Mouse (Mus musculus): ENCODE measurements around the gene Izumo2. TPM values are rescaled to one million over a fixed set of nuclear protein-coding genes. Genes with fewer than 3 reads are reported as not detected.
"Not testable (repeated sequence)": the region's sequence is repeated elsewhere in the genome, so short reads cannot be mapped to it uniquely, and the experiment has no call there.

Izumo2 gene
- polyA plus RNA-seq, 1 experiment from 2014 or later: not detected

DNA sequence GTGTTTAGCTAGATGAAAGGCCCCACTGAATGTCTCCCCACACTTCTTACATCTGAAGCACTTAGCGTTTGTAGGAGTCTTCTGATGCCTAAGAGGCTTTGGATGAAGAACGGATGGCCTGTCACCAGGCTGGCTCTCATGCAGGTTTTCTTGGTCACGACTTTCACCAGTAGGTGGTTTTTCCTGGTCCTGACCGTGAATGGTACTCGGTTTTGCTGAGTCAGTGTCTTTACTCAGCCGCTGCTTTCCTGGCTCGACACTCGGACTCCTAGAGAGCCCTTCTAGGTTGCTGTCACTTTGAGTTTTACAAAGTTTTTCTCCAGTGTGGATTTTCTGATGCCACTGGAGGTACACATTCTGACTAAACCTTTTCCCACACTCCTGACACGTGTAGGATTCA is 25.2 kb downstream of the Izumo2 start:
- ATAC-seq: no peak
- Histone ChIP-seq H3K36me3 (ENCODE audit: control insufficient read depth, insufficient read depth, low read length) (0 out of 2 replicates have a peak, but pooled peaks cover 4% of the 10 kb centered on the region), H3K4me1 (ENCODE audit: control insufficient read depth, insufficient read depth, low read length) (no peaks in the 10 kb centered on the region), H3K9ac (ENCODE audit: low read length) (no peak overlapping the region), H3K4me2 (ENCODE audit: low read length) (no peak overlapping the region), H3K27ac (ENCODE audit: low read depth, low read length) (no peak overlapping the region), H3K4me3 (ENCODE audit: low read depth, low read length) (no peak overlapping the region), H3K9me3 (replicated peaks; ENCODE audit: control insufficient read depth, low read length) (no peaks in the 10 kb centered on the region), H3K27me3 (replicated peaks; ENCODE audit: control insufficient read depth, insufficient read depth, low read length) (no peaks in the 10 kb centered on the region)
- DNase-seq (ENCODE audit: low spot score): no peak
- 91% methylated on average over 9 of the region's 9 CpGs for WGBS

DNA sequence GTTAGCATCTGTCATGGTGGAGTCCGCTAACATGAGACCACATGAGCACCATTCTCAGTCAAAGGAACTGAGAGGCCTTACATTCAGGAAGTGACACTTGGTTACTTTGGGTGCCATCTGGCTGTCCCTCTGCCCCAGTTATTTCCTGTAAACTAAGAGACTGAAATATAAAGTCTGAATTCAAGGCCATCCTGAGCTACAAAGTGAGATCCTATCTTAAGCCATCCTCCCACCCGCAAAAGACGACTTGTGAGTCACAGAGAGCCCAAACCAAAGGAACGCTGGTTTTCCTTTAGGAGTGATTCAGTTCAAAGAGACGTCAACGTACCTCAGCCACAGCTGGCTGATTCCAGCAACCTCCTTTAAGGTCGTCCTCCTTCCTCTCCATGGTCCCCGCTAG is 32.8 kb downstream of the Izumo2 start:
- Histone ChIP-seq H3K9me3 (replicated peaks; ENCODE audit: control insufficient read depth, low read length) (no peaks in the 10 kb centered on the region), H3K36me3 (ENCODE audit: control insufficient read depth, insufficient read depth, low read length) (no peaks in the 10 kb centered on the region), H3K4me3 (ENCODE audit: low read depth, low read length) (no peak overlapping the region), H3K4me1 (ENCODE audit: control insufficient read depth, insufficient read depth, low read length) (0 out of 2 replicates have a peak, but pooled peaks cover 2% of the 10 kb centered on the region), H3K4me2 (ENCODE audit: low read length) (no peak overlapping the region), H3K27me3 (replicated peaks; ENCODE audit: control insufficient read depth, insufficient read depth, low read length) (no peaks in the 10 kb centered on the region), H3K27ac (ENCODE audit: low read depth, low read length) (no peak overlapping the region), H3K9ac (ENCODE audit: low read length) (no peak overlapping the region)
- ATAC-seq (no peak), DNase-seq (ENCODE audit: low spot score) (no peak)
- WGBS: 88% methylated on average over 8 of the region's 8 CpGs

DNA sequence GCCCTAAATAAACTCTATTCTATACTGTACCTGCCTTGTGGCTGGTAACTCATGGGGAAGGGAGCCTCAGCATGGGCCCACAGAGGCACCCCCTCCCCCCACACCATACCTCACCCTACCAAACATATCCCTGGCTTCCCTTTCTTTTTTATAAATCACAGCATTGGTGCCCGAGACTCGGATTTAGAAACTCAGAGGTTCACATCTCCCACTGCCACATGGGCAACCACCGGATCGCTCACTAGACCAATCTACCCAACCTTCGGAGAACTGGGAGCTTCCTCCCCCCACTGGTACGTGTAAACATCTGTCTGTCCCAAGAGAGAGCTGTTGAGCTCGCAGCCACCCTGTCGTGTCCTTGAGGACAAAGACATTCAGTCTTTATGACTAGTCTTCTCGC is 35.7 kb downstream of the Izumo2 start:
- Histone ChIP-seq H3K27ac (ENCODE audit: low read depth, low read length) (no peak overlapping the region), H3K9ac (ENCODE audit: low read length) (peak overlapping the region; percentile 58; the same call in 1 of the 2 replicates), H3K36me3 (ENCODE audit: control insufficient read depth, insufficient read depth, low read length) (no peaks in the 10 kb centered on the region), H3K4me3 (ENCODE audit: low read depth, low read length) (peak overlapping the region; percentile 35; the same call in 1 of the 2 replicates), H3K4me1 (ENCODE audit: control insufficient read depth, insufficient read depth, low read length) (peaks cover 11% of the 10 kb centered on the region), H3K27me3 (replicated peaks; ENCODE audit: control insufficient read depth, insufficient read depth, low read length) (no peaks in the 10 kb centered on the region), H3K4me2 (ENCODE audit: low read length) (peak overlapping the region; percentile 59), H3K9me3 (replicated peaks; ENCODE audit: control insufficient read depth, low read length) (no peaks in the 10 kb centered on the region)
- WGBS: 19% methylated on average over 9 of the region's 9 CpGs
- ATAC-seq: no peak
- no peak for DNase-seq (ENCODE audit: low spot score)

DNA sequence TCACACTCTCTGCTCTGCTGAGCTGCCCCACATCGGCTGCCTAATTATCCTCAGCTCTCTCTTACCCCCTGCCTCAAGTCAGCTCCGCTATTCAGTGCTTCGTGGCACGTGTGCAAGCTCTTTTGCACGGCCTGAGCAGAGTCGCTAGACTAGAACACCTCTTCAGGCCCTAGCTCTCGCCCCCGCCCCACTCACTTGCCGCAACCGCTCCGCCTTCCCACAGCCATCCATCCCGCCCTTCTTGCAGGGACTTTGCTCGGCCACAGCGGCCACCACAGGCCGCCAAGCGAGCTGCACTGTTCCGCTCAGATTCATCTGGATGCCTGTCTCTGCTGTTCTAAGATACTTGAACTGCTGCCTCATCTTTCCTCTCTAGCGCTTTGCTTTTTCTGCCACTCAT is 36.5 kb downstream of the Izumo2 start:
- peak overlapping the region; percentile 17; the same call in 1 of the 2 replicates for H3K27ac ChIP-seq (ENCODE audit: low read depth, low read length)
- ATAC-seq (peak; percentile 65), DNase-seq (ENCODE audit: low spot score) (peak; percentile 91)
- H3K4me2 ChIP-seq (ENCODE audit: low read length): peak overlapping the region; percentile 59
- H3K4me3 ChIP-seq (ENCODE audit: low read depth, low read length): peak overlapping the region; percentile 35
- peak overlapping the region; percentile 58 for H3K9ac ChIP-seq (ENCODE audit: low read length)
- no peaks in the 10 kb centered on the region for H3K9me3 ChIP-seq (replicated peaks; ENCODE audit: control insufficient read depth, low read length)
- peaks cover 11% of the 10 kb centered on the region for H3K4me1 ChIP-seq (ENCODE audit: control insufficient read depth, insufficient read depth, low read length)
- H3K36me3 ChIP-seq (ENCODE audit: control insufficient read depth, insufficient read depth, low read length): no peaks in the 10 kb centered on the region
- WGBS: under 1% methylated on average over 18 of the region's 18 CpGs
- H3K27me3 ChIP-seq (replicated peaks; ENCODE audit: control insufficient read depth, insufficient read depth, low read length): no peaks in the 10 kb centered on the region

DNA sequence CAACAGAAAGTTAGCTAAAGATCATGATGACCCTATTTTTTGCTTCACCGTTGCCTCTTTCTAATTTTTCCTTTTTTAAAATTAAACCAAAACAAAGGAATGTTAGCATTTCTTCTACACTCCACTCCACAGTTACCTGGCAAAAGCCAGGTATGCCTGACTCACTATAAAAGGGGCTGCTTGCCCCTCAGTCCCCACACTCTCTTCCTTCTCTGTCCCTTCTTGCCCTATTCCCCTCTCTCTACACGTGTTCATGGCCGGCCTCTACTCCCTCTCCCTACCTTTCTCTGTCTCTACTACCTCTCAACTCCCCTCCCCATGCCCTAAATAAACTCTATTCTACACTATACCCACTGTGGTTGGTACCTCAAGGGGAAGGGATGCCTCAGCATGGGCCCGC is 38.6 kb downstream of the Izumo2 start:
- H3K9me3 ChIP-seq (replicated peaks; ENCODE audit: control insufficient read depth, low read length): no peaks in the 10 kb centered on the region
- no peaks in the 10 kb centered on the region for H3K27me3 ChIP-seq (replicated peaks; ENCODE audit: control insufficient read depth, insufficient read depth, low read length)
- peak overlapping the region; percentile 53; the same call in 1 of the 2 replicates for H3K4me2 ChIP-seq (ENCODE audit: low read length)
- H3K4me3 ChIP-seq (ENCODE audit: low read depth, low read length): no peak overlapping the region
- ATAC-seq (no peak), DNase-seq (ENCODE audit: low spot score) (no peak)
- no peak overlapping the region for H3K9ac ChIP-seq (ENCODE audit: low read length)
- no peak overlapping the region for H3K27ac ChIP-seq (ENCODE audit: low read depth, low read length)
- WGBS: 68% methylated on average over 4 of the region's 4 CpGs
- H3K36me3 ChIP-seq (ENCODE audit: control insufficient read depth, insufficient read depth, low read length): peaks cover under 1% of the 10 kb centered on the region; the same call in 1 of the 2 replicates
- H3K4me1 ChIP-seq (ENCODE audit: control insufficient read depth, insufficient read depth, low read length): peaks cover 11% of the 10 kb centered on the region

DNA sequence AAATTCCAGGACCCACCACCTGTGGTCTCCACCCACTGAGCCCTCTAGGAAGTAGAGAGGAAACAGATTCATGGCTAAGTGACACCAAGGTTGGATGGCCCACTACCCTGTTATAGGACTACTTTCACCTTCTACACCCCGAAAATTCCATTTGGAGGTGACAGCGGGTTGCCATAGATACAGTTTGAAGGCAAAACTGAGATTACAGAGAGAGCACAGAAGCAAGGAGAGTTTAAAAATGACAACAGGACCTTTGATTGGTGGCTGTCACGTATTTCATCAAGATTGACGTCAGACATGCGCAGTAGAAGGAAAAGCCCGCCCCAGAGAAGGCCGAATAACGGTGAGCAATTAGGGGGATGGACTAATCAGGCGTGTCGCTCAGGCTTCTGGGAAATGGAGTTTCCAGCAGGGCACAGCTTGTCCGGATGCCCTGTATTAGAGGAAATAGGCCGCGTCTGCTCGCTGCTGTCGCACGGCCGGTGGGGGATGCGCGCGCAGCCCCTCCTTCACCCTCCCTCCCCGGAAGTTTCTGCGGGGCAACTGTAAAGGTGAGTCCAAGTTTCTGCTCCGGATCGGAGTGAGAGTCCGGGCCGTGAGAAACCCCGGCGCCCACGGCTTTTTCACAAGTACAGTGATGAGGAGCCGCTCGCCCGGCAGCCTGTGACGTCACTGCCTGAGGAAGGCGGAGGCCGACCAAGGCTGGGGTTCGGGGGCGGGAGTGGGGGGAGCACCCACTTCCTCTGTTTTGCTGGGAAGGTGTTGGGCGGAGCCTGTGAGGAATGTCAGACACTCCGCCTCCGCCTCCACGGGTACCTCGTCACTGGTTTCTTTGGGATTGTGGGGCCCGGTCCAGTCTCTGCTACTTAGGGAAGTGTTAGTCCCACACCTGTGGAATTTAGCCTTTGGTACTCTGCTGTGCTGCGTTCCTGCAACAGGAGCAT is 39.8 kb downstream of the Izumo2 start, which contains the start of gene Vrk3:
TSS of gene Vrk3 (plus strand) at position 313 of the 944 bp plus-strand sequence.
- Histone ChIP-seq H3K4me1 (ENCODE audit: control insufficient read depth, insufficient read depth, low read length) (peaks cover 11% of the 10 kb centered on the region), H3K9ac (ENCODE audit: low read length) (peak within 1 kb of the TSS; percentile 62), H3K36me3 (ENCODE audit: control insufficient read depth, insufficient read depth, low read length) (peaks cover 11% of the 10 kb centered on the region), H3K27ac (ENCODE audit: low read depth, low read length) (peak within 1 kb of the TSS; percentile 72), H3K9me3 (replicated peaks; ENCODE audit: control insufficient read depth, low read length) (no peaks in the 10 kb centered on the region), H3K4me3 (ENCODE audit: low read depth, low read length) (peak within 1 kb of the TSS; percentile 52), H3K4me2 (ENCODE audit: low read length) (peak within 1 kb of the TSS; percentile 53), H3K27me3 (replicated peaks; ENCODE audit: control insufficient read depth, insufficient read depth, low read length) (no peaks in the 10 kb centered on the region)
- ATAC-seq: peak; percentile 98
- DNase-seq (ENCODE audit: low spot score): peak; percentile 99
- under 1% methylated on average over 43 of the region's 44 CpGs for WGBS

DNA sequence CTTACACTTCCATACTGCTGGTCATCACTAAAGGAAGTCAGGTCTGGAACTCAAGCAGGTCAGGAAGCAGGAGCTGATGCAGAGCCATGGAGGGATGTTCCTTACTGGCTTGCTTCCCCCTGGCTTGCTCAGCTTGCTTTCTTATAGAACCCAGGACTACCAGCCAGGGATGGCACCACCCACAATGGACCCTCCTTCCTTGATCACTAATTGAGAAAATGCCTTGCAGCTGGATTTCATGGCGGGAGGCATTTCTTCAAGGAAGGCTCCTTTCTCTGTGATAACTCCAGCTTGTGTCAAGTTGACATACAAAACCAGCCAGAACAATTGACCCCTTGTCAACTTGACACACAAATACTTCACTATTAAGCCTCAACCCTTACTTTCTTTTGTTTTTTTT is 42.4 kb downstream of the Izumo2 start, which contains the start of gene Zfp473:
TSS of gene Zfp473 (minus strand) at position 101 of the 400 bp plus-strand sequence.
- not testable (repeated sequence) for H3K9ac ChIP-seq (ENCODE audit: low read length); H3K9me3 ChIP-seq (replicated peaks; ENCODE audit: control insufficient read depth, low read length)

DNA sequence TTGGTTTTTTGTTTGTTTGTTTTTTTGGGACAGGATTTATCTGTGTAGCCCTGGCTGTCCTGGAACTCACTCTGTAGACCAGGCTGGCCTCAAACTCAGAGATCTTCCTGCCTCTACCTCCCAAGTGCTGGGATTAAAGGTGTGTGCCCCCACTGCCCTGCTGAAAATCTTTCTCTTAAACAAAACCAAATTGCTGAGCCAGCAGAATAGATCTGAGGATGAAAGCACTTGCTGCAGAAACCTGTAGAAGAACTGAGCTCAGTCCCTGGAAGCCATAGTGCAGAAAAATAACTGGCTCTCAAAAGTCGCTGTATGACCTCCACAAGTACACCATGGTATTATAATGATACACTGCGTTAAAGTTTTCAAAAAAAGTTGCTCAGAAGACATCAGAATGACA is 48.6 kb downstream of the Izumo2 start:
- ATAC-seq: no peak
- DNase-seq (ENCODE audit: low spot score): no peak
- H3K4me1 ChIP-seq (ENCODE audit: control insufficient read depth, insufficient read depth, low read length): no peaks in the 10 kb centered on the region
- no peak overlapping the region for H3K9ac ChIP-seq (ENCODE audit: low read length)
- no peak overlapping the region for H3K27ac ChIP-seq (ENCODE audit: low read depth, low read length)
- no peaks in the 10 kb centered on the region for H3K27me3 ChIP-seq (replicated peaks; ENCODE audit: control insufficient read depth, insufficient read depth, low read length)
- no peak overlapping the region for H3K4me3 ChIP-seq (ENCODE audit: low read depth, low read length)
- H3K36me3 ChIP-seq (ENCODE audit: control insufficient read depth, insufficient read depth, low read length): peaks cover 78% of the 10 kb centered on the region
- no peak overlapping the region for H3K4me2 ChIP-seq (ENCODE audit: low read length)
- H3K9me3 ChIP-seq (replicated peaks; ENCODE audit: control insufficient read depth, low read length): no peaks in the 10 kb centered on the region
- 91% methylated on average over 2 of the region's 2 CpGs for WGBS

More for the DNA sequence above, 42.4 kb downstream of the Izumo2 start, which contains the start of gene Zfp473:
- 88% methylated on average over 1 of the region's 1 CpGs for WGBS
- not testable (repeated sequence) for H3K27ac ChIP-seq (ENCODE audit: low read depth, low read length); H3K4me2 ChIP-seq (ENCODE audit: low read length); ATAC-seq; DNase-seq (ENCODE audit: low spot score); H3K4me3 ChIP-seq (ENCODE audit: low read depth, low read length); H3K4me1 ChIP-seq (ENCODE audit: control insufficient read depth, insufficient read depth, low read length); H3K27me3 ChIP-seq (replicated peaks; ENCODE audit: control insufficient read depth, insufficient read depth, low read length)
- peaks cover 33% of the 10 kb centered on the region for H3K36me3 ChIP-seq (ENCODE audit: control insufficient read depth, insufficient read depth, low read length)

DNA sequence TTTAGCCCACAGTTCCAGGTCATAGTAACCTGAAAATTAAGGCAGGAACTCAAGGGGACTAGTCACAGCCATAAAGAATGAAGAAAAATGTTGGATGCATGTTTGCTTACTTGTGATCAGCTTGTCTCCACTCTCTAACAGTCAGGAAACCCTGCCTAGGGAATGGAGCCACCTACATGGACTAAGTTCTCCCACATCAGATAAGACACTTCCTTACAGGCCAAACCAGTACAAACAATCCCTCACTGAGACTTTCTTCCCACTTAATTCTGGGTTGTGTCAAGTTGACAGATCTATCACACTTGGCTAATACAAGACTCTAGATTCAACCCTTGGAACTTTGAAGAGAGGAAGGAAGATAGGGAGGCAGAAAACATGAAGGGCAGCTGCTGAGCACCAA is 51.8 kb downstream of the Izumo2 start:
- Histone ChIP-seq H3K4me3 (ENCODE audit: low read depth, low read length) (no peak overlapping the region), H3K27me3 (replicated peaks; ENCODE audit: control insufficient read depth, insufficient read depth, low read length) (no peaks in the 10 kb centered on the region), H3K36me3 (ENCODE audit: control insufficient read depth, insufficient read depth, low read length) (peaks cover 71% of the 10 kb centered on the region), H3K9ac (ENCODE audit: low read length) (no peak overlapping the region), H3K4me2 (ENCODE audit: low read length) (no peak overlapping the region), H3K4me1 (ENCODE audit: control insufficient read depth, insufficient read depth, low read length) (no peaks in the 10 kb centered on the region), H3K9me3 (replicated peaks; ENCODE audit: control insufficient read depth, low read length) (no peaks in the 10 kb centered on the region), H3K27ac (ENCODE audit: low read depth, low read length) (no peak overlapping the region)
- DNase-seq (ENCODE audit: low spot score) (no peak), ATAC-seq (no peak)

Data from forebrain, embryonic 14.5 days (tissue).